Mouse (Mus musculus) forebrain, embryonic 14.5 days (tissue): ENCODE results near the gene S1pr2. TPM values are rescaled to one million over a fixed set of nuclear protein-coding genes. Genes with fewer than 3 reads are reported as not detected.
"Not testable (repeated sequence)": the region's sequence is repeated elsewhere in the genome, so short reads cannot be mapped to it uniquely, and the experiment has no call there.

Experiments used
- ATAC-seq: fragments of 200-750 bp; cut with Nextera tagmentation; 2 replicates; pipeline ENCODE4 v1.8.0; 2017; ENCODE audit warnings: mild to moderate bottlenecking, moderate library complexity
- DNase-seq: peaks from one replicate; pipeline ENCODE4 v3.0.0-alpha.2; 2015; ENCODE audit warnings: low spot score
- H3K27ac ChIP-seq: fragments of 300-500 bp; sonication (generic); 2 replicates; pipeline ENCODE4 v1.5.1; 2014; ENCODE audit warnings: low read depth, mild to moderate bottlenecking, control low read depth, low read length, moderate library complexity
- H3K27me3 ChIP-seq: fragments of 300-500 bp; sonication (generic); replicated peaks from 2 replicates; pipeline ENCODE4 v1.6.1; 2014; ENCODE audit warnings: low read length, control low read depth, mixed read lengths; ENCODE audit not compliant: control insufficient read depth, insufficient read depth
- H3K36me3 ChIP-seq: fragments of 300-500 bp; sonication (generic); 2 replicates; pipeline ENCODE4 v1.6.1; 2014; ENCODE audit warnings: low read length, control low read depth; ENCODE audit not compliant: control insufficient read depth, insufficient read depth
- H3K4me1 ChIP-seq: fragments of 300-500 bp; sonication (generic); 2 replicates; pipeline ENCODE4 v1.6.1; 2014; ENCODE audit warnings: antibody characterized with exemption, low read length, control low read depth; ENCODE audit not compliant: control insufficient read depth, insufficient read depth
- H3K4me2 ChIP-seq: fragments of 300-500 bp; sonication (generic); 2 replicates; pipeline ENCODE4 v1.6.1; 2014; ENCODE audit warnings: mild to moderate bottlenecking, control low read depth, low read length
- H3K4me3 ChIP-seq: fragments of 300-500 bp; sonication (generic); 2 replicates; pipeline ENCODE4 v1.5.1; 2014; ENCODE audit warnings: low read depth, low read length, control low read depth
- H3K9ac ChIP-seq: fragments of 300-500 bp; sonication (generic); 2 replicates; pipeline ENCODE4 v1.6.1; 2014; ENCODE audit warnings: mild to moderate bottlenecking, low read length, control low read depth, moderate library complexity
- H3K9me3 ChIP-seq: fragments of 300-500 bp; sonication (generic); replicated peaks from 2 replicates; pipeline ENCODE4 v1.6.1; 2016; ENCODE audit warnings: low read length, control low read depth, mixed read lengths; ENCODE audit not compliant: control insufficient read depth
- WGBS: fragments of 180-500 bp; shearing (Covaris S2); extraction: QIAGEN DNeasy Blood & Tissue Kit; methylation state at CpG from one replicate; pipeline ENCODE4 v1.1.7; 2014; 5-methylcytosine and 5-hydroxymethylcytosine counted together
- polyA plus RNA-seq: library from polyadenylated mRNA; unstranded; fragments of >200 nt; fragmentation: Nextera tagmentation; extraction: Ambion mirVana; gene quantifications from 2 replicates; pipeline ENCODE4 v1.2.1, GENCODE M21; 2014

Gene S1pr2
- polyA plus RNA-seq, 1 experiment from 2014 or later = 7.8 TPM

DNA sequence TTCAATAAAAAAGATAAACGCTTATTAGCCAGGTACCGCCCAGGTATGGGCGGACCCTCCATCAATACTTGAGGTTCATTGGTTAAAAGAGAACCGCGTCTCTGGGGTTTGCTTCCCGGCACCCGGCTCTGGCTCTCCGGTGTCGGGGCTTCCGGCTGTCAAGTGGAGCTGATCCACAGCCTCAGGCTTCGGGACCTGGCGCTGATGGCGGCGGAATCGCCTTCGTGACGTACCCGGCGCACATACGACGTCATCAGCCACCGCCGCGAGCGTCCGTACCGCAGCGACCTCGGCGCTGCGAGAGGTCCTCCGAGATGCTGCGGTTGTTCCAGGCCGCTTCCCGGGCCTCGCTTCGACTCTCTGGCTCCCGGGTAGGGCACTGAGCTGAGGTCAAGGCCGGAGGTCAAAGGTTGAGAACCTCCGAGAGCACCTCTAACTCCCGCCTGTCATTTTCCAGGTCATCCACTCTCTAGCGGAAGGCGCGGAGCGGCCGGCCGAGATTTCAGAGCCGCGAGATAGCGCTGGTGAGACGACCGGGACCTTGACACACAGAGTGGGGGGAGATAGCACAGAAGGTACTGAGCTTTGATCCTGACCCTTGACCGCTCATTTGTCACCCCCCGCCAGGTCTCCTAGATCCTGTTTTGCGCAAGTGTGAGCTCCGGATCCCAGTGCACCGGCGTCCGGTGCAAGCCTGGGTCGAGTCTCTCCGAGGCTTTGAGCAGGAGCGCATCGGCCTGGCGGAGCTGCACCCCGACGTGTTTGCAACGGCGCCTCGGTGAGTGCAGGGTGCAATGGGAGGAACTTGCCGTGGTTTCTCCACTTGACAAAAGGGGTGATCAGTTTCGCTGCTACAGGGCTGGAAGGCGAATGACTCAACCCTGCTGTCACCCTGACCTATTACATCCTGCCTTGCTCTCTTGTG is 26.3 kb upstream of the S1pr2 start, which contains the start of gene Mrpl4:
Mrpl4 (plus strand) TSS at position 112 of the 925 bp plus-strand sequence.
- no peaks in the 10 kb centered on the region for H3K4me1 ChIP-seq
- H3K4me2 ChIP-seq = peak within 1 kb of the TSS; percentile 82
- H3K27me3 ChIP-seq = no peaks in the 10 kb centered on the region
- no peaks in the 10 kb centered on the region for H3K9me3 ChIP-seq
- H3K4me3 ChIP-seq = peak within 1 kb of the TSS; percentile 80
- peak within 1 kb of the TSS; percentile 84 for H3K9ac ChIP-seq
- H3K36me3 ChIP-seq = peaks cover 26% of the 10 kb centered on the region
- peak; percentile 93 for DNase-seq
- ATAC-seq = peak; percentile 93
- under 1% methylated on average over 72 of the region's 72 CpGs for whole genome bisulfite sequencing
- peak within 1 kb of the TSS; percentile 70 for H3K27ac ChIP-seq

GRCm38 (mm10) chr9:21002270-21002626 is 25.7 kb upstream of the S1pr2 start:
- Histone ChIP-seq H3K9ac (peak overlapping the region; percentile 84), H3K4me2 (peak overlapping the region; percentile 82), H3K27ac (peak overlapping the region; percentile 70), H3K9me3 (no peaks in the 10 kb centered on the region), H3K27me3 (no peaks in the 10 kb centered on the region), H3K4me3 (peak overlapping the region; percentile 80), H3K4me1 (no peaks in the 10 kb centered on the region), H3K36me3 (peaks cover 20% of the 10 kb centered on the region)
- WGBS = 11% methylated on average over 7 of the region's 7 CpGs
- ATAC-seq (peak; percentile 55; the same call in 1 of the 2 replicates), DNase-seq (no peak)

GRCm38 (mm10) chr9:21001651-21002200 is 25.1 kb upstream of the S1pr2 start:
- Histone ChIP-seq H3K4me3 (no peak overlapping the region), H3K27me3 (no peaks in the 10 kb centered on the region), H3K4me1 (no peaks in the 10 kb centered on the region), H3K9me3 (no peaks in the 10 kb centered on the region), H3K4me2 (peak overlapping the region; percentile 82), H3K9ac (no peak overlapping the region), H3K36me3 (peaks cover 15% of the 10 kb centered on the region), H3K27ac (no peak overlapping the region)
- WGBS = 79% methylated on average over 6 of the region's 6 CpGs
- DNase-seq (no peak), ATAC-seq (no peak)

- Histone ChIP-seq H3K9me3 (no peaks in the 10 kb centered on the region), H3K36me3 (peaks cover 7% of the 10 kb centered on the region; the same call in 1 of the 2 replicates), H3K4me1 (no peaks in the 10 kb centered on the region), H3K4me3 (no peak overlapping the region), H3K27me3 (no peaks in the 10 kb centered on the region), H3K9ac (no peak overlapping the region), H3K4me2 (no peak overlapping the region), H3K27ac (no peak overlapping the region)
- DNase-seq (no peak), ATAC-seq (no peak)
Observed at GRCm38 (mm10) chr9:21000811-21001210, 24.2 kb upstream of the S1pr2 start.

GRCm38 (mm10) chr9:20998337-20998736 is 21.8 kb upstream of the S1pr2 start:
- not testable (repeated sequence) for H3K4me3 ChIP-seq, ATAC-seq
- WGBS = 83% methylated on average over 1 of the region's 1 CpGs

DNA sequence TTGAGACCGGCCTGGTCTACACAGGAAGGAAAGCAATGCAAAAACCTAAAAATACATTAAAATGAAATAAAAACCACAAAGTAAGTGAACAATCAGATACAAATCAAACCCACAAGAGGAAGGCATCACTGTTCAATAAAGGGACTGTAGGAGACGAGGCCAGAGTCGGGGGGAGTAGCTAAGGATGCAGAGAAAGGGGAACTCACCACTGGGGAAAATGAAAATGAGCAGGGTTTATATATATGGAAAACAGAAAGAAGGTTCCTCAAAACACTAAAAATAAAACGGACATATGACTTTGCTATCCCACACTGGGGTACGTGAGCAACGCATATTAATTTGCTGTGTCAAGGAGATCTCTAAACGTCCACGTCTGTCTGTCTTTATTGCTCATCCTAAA is 20.5 kb upstream of the S1pr2 start:
- H3K4me2 ChIP-seq = no peak overlapping the region
- H3K9me3 ChIP-seq = no peaks in the 10 kb centered on the region
- ATAC-seq (no peak), DNase-seq (no peak)
- H3K36me3 ChIP-seq = no peaks in the 10 kb centered on the region
- no peaks in the 10 kb centered on the region for H3K4me1 ChIP-seq
- H3K27ac ChIP-seq = no peak overlapping the region
- no peaks in the 10 kb centered on the region for H3K27me3 ChIP-seq
- H3K9ac ChIP-seq = no peak overlapping the region
- no peak overlapping the region for H3K4me3 ChIP-seq
- 91% methylated on average over 8 of the region's 8 CpGs for WGBS

More at GRCm38 (mm10) chr9:20998337-20998736, 21.8 kb upstream of the S1pr2 start:
- H3K9me3 ChIP-seq, H3K9ac ChIP-seq, H3K36me3 ChIP-seq, H3K4me2 ChIP-seq, H3K27me3 ChIP-seq, DNase-seq, H3K4me1 ChIP-seq, H3K27ac ChIP-seq: not testable (repeated sequence)

- no peak for ATAC-seq
- no peak overlapping the region for H3K9ac ChIP-seq
Observed at GRCm38 (mm10) chr9:20995069-20995468, 18.5 kb upstream of the S1pr2 start.

DNA sequence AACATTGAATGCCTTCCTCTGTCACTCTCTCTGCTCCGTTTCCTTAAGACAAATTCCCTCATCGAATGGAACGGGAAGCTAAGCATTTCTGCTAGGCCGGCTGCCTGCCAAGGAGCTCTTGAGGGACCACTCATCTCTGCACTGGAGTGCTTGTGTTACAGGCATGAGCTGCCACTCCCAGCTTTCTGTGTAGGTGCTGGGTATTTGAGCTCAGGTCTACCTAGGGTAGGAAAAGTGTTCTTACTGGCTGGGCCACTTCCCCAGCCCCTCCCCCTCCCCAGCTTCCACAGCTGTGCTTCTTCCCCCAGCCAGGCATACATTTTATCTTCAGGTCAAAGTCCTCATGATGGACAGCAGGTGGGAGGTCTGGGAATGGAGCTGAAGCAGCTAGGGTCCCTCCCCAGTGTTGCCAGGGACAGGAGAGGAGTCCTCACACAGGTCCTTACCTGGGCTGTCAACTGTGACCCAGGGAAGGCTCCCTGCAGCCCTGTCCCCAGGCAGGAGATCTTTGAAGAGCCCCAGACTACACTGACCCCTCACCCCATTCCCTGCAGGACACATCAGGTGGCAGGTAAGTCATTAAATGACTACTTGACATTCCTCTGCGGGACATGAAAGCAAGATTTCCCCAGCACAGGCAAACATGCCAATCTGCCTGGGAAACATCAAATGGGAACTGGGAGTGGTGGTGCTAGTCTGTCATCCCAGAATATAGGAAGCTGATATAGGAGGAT is 16.8 kb upstream of the S1pr2 start:
- ATAC-seq = no peak

More at GRCm38 (mm10) chr9:20995069-20995468, 18.5 kb upstream of the S1pr2 start:
- Histone ChIP-seq H3K9me3 (no peaks in the 10 kb centered on the region), H3K4me3 (no peak overlapping the region), H3K27ac (no peak overlapping the region), H3K27me3 (no peaks in the 10 kb centered on the region), H3K4me2 (no peak overlapping the region), H3K36me3 (no peaks in the 10 kb centered on the region), H3K4me1 (no peaks in the 10 kb centered on the region)
- no peak for DNase-seq
- WGBS = 51% methylated on average over 3 of the region's 3 CpGs

More for the DNA sequence above, 16.8 kb upstream of the S1pr2 start:
- no peaks in the 10 kb centered on the region for H3K4me1 ChIP-seq
- no peak overlapping the region for H3K9ac ChIP-seq
- DNase-seq = no peak
- H3K27ac ChIP-seq = no peak overlapping the region
- H3K4me3 ChIP-seq = no peak overlapping the region
- no peaks in the 10 kb centered on the region for H3K27me3 ChIP-seq
- H3K36me3 ChIP-seq = no peaks in the 10 kb centered on the region
- 57% methylated on average over 5 of the region's 5 CpGs for WGBS
- H3K9me3 ChIP-seq = no peaks in the 10 kb centered on the region
- H3K4me2 ChIP-seq = no peak overlapping the region
